Mouse (Mus musculus) adrenal gland, postnatal 36 days (tissue): ENCODE results near the gene Hoxb7. TPM values are rescaled to one million over a fixed set of nuclear protein-coding genes. Genes with fewer than 3 reads are reported as not detected.

Experiments used
- DNase-seq, 2 experiments: peaks; one replicate each; pipeline ENCODE4 v3.0.0; 2021; ENCODE audit warnings: mixed read lengths in 1 of 2
- long read RNA-seq, 2 experiments: library from polyadenylated mRNA; stranded (forward); transcript quantifications; one replicate each; pipeline ENCODE4 v2.0.0; 2021; ENCODE audit warnings: borderline sequencing depth in 2 of 2
- total RNA-seq, 2 experiments: library from RNA; stranded (reverse); gene quantifications; 2 replicates each; pipeline ENCODE4 v1.2.3; 2021

Gene Hoxb7
- 10 to 100 TPM; 35.5 to 49.8 TPM for total RNA-seq
- long read RNA-seq, experiment 1, transcript Hoxb7-201 (2 exons, 1,291 nt) = major isoform, 89 of 94 reads
- long read RNA-seq, experiment 1, partial matches to known transcripts = 4 of 94 reads
- long read RNA-seq, experiment 1, other reads (novel, unspliced or antisense) = 1 of 94 reads
- long read RNA-seq, experiment 2, transcript Hoxb7-201 (2 exons, 1,291 nt) = major isoform, 29 of 31 reads
- long read RNA-seq, experiment 2, partial matches to known transcripts = 0 of 31 reads
- long read RNA-seq, experiment 2, other reads (novel, unspliced or antisense) = 2 of 31 reads

- DNase-seq = peak; percentile 93 to 94
Measured at GRCm38 (mm10) chr11:96285771-96286738, at the start of gene Hoxb7. Gene Hoxb7, plus strand, starts transcription at chr11:96286623.

- peak; percentile 61 to 68 for DNase-seq
Measured at GRCm38 (mm10) chr11:96240211-96240610, 46.2 kb upstream of the Hoxb7 start.

GRCm38 (mm10) chr11:96250901-96251300 is 35.5 kb upstream of the Hoxb7 start:
- peak; percentile 77 to 80 for DNase-seq

- peak; percentile 51 to 65 for DNase-seq
Measured at GRCm38 (mm10) chr11:96251480-96252031, 34.9 kb upstream of the Hoxb7 start.

DNA sequence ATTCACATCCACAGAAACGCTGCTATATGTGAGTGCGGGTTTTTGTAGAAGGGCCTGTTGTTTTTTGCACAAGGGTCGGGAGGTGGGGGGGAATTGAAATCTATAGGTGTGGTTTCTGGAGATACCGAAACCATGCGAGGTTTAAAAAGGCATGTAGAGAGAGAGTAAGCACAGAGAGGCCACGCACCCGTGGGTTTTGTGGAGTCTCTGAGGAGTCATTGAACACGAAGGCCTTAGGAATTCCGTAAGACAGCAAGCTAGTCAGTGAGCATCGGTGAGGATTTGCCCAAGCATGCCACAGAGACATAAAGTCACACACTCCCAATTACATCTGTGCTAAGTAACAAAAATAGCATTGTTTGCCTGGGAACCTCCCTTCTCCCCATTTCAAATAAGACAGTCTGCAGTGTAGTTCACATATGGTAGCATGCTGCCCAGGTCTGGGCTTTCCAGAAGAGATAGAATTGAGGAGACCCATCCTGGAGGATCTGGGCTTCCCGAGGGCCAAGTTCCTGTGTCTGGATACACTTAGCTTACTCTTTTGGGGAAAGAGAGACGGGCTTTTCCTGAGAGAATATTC is 33.8 kb upstream of the Hoxb7 start:
- peak in 1 of 2 experiments; percentile 26 for DNase-seq

GRCm38 (mm10) chr11:96254221-96254620 is 32.2 kb upstream of the Hoxb7 start:
- peak in 1 of 2 experiments; percentile 51 for DNase-seq

DNA sequence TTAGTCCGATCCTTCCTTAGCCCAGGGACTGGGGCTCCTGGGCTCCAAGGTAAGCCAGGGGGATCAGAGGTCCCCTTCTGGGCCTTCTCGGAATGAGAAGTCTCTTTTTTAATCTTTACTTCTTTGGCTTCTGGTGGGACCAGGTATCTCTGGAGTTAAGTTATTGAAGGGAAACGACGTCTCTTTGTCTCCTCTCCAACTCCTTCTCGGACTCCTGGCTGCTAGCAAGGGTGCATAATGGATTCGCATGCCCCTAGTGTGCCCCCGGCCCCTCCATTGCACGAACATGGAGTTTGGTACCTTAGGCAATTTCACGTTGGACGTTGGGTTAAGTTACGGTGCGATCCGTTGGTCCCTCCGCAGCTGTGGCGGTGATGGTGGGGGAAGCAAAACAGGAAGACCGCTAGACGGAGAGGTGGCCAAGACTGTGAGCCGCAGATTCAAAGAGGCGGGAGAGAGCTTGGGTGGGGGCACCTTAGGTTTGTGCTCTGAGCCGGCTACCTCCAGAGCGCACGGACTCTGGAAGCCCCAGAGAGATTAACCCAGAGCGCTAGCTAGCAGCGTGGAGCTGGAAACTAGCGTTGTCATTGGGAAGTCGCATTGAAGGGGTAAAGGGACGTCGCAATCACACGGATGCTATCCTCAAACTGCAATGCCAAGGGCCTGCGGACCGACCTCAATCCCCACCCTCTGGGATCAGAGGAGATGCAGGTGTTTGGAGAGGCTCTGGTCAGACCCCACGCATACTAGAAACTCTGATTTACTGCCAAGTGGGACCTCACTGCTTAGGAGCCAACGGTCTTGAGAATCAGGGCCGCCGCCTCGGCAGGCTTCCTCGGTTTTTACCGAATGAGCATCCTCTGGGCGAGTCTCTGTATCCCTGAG is 31.1 kb upstream of the Hoxb7 start:
- peak; percentile 28 to 38 for DNase-seq

DNA sequence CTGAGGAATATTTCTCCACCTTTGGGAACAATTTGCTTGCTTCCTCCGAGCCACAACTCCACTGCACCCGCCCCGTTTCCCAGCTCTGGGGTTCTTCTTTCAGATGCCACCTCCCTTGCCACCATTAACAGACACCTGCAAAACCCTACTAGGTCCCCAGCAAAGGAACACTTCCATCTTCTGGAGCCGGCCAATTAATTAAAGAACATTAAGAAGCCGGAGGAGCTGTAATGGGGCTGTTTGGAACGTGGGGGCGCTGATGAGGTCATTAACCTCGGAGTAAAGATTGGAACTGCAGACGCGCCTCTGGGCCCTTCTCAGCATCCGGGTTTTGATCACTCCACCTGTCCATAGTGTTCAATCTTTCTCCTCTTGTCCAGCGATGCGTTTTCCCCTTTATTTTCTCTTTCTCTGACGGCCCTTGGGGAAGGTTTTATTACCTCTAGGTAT is 30.4 kb upstream of the Hoxb7 start:
- peak; percentile 47 to 51 for DNase-seq

GRCm38 (mm10) chr11:96257141-96257540 is 29.3 kb upstream of the Hoxb7 start:
- DNase-seq = no peak

GRCm38 (mm10) chr11:96259038-96259437 is 27.4 kb upstream of the Hoxb7 start:
- DNase-seq = no peak

DNA sequence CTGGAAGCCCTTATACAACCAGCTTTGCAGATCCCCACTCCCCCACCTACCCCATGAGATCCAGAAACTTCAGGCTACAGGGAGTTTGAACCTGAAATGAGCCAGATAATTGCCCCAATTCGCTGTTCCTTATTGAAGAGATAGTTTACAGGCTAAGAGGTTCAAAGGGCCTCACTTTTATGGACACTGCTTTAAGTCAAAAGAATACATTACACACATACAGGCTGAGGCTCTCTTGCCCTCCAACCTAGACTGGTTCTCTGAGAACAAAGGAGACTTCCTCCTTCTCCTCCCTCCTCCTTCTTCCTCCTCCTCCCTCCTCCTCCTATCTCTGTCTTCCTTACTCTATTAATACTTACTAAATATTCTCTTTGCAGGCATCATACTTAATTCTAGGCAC is 26.9 kb upstream of the Hoxb7 start:
- DNase-seq = no peak

- peak; percentile 88 to 89 for DNase-seq
Measured at GRCm38 (mm10) chr11:96260310-96260970, 26.0 kb upstream of the Hoxb7 start.

DNA sequence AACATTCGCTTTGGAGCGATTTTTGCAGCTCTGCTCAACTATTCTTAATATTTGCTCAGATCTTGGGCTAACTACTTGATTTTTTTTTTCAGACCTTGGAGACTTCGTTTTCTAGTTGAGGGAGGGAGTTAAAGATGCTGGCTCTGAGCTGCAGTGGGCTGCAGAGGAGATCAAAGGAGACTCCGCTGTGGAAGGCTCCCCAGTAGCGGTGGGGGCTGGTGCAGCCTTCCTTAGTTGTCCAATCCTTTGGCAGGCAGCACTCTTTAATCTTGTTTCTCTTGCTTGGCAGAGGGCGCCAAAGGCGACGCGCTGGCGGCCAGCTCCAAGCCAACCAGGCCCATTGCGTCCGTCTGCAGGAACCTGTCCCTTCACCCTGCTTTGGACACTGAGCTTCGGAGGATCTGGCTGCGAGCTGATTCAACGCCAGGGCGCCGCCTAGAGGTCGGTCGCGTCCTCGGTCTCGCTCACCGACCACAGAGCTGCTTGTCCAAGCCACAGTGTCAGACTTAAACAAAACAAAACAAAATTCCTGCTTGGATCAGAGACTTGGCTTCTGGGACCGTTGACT is 25.0 kb upstream of the Hoxb7 start:
- DNase-seq = peak; percentile 93 to 94

DNA sequence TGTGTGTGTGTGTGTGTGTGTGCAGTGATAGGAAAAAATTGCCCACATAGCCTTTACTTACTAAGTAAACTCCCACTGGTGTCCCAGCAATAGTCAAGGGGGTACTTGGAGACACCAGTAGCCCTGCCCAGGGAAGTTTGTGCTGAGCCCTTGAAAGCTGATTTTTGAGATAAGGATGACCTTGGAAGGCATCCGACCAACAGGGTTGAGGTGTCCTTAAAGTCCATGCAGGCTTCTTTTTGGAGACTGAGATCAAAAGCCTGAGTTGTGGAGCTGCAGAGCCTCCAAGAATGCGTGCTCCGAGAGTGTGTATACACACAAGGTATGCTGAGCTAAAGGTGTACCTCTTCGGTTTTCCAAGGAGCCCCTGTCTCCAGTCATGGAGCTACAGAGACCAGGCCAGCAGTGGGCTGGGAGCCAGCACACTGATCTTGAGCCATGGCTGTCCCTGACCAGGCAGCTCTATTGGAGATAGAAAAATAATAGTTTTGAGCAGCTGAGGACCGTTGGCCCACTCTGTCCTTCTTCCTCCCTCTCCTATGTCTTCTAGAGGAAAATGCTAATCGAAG is 24.1 kb upstream of the Hoxb7 start:
- peak; percentile 73 to 78 for DNase-seq

- DNase-seq = peak; percentile 40 to 59
Measured at GRCm38 (mm10) chr11:96263636-96264389, 22.6 kb upstream of the Hoxb7 start.

DNA sequence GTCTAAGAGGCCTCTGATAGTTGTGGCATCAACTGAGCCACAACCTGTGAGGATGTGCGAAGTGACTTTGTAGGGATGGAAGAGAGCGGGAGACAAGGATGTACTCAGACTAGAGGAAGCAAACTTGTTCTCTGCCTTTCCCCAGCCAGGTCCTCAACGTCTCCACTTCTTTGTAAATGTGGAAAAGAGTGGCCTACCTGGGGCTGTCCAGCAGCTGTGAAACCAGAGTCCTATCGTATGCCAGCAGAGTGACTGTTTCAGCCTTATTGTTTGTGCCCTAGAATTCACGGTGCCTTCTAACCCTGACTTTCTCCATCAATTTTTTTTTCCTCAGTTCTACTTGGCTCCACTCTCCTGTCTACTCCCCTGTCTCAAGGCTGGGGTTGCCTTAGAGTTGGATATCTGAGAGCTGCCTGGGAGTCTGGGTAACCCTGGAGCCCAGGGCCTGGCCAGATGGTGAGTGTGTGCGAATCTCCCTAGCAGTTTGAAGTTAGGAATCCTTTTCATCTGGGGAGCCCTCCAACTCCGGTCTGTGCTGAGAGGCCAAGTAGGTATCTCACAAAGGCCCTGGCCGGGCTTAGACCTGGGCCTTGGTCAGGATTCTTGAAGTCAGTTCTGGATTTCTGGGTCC is 21.9 kb upstream of the Hoxb7 start:
- DNase-seq = no peak

GRCm38 (mm10) chr11:96265954-96266353 is 20.5 kb upstream of the Hoxb7 start:
- DNase-seq = peak; percentile 89 to 90
